Mouse (Mus musculus): ENCODE measurements around the gene Atp6ap2.
"Not testable (repeated sequence)": the region's sequence is repeated elsewhere in the genome, so short reads cannot be mapped to it uniquely, and the experiment has no call there.

DNA sequence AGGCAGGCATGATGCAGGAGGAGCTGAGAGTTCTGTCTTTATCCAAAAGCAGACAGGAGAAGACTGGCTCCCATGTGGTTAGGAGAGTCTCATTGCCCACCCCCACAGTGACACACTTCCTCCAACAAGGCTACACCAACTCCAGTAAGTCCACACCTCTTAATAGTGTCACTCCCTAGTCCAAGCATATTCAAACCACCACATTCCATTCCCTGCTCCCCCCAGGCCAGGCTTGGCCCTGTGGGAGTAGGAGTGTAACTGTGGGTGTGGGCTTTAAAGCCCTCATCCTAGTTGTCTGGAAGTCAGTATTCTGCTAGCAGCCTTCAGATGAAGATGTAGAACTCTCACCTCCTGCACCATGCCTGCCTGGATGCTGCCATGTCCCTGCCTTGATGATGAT lies 22.9 kb downstream of the Atp6ap2 start:
- not testable (repeated sequence) for TF ChIP-seq POLR2A (IDR thresholded peaks at IDR 0.05; ENCODE audit: low read depth, low read length); CTCF (conservative IDR thresholded peaks at IDR 0.05; ENCODE audit: insufficient read depth, insufficient read length, low read depth, low read length)
